ENCODE assay signal across 18 mouse cellular contexts in genomic region chr1:137270659-137271612, GRCm38 (mm10).
"Had no signal": no experiment of that assay in that cellular context is flagged by ENCODE, and none has a peak within 500 bp of the region (broad histone marks: within the 10 kb centered on the region; RNA-seq: fewer than 3 reads in every experiment).

No protein-coding gene starts in this region.

- H3K9me3 ChIP-seq: liver, embryonic 13.5 days; midbrain, embryonic 15.5 days; neural tube, embryonic 13.5 days had no signal

- H3K27ac ChIP-seq: left cerebral cortex, adult 2 months; liver, embryonic 13.5 days; macrophage; midbrain, embryonic 15.5 days; neural tube, embryonic 13.5 days; stomach, postnatal 0 days had no signal

- DNase-seq: kidney, adult 2 months; kidney, postnatal 10 days; kidney, postnatal 36 days; layer of hippocampus, postnatal 36 days; liver, embryonic 13.5 days; lung, adult 2 months; right cerebral cortex, adult 18-20 months; right cerebral cortex, postnatal 14 days; right cerebral cortex, postnatal 4 days; thymus, adult 2 months; thymus, postnatal 14 days; thymus, postnatal 4 days had no signal

- H3K27me3 ChIP-seq: liver, embryonic 13.5 days; midbrain, embryonic 15.5 days; neural tube, embryonic 13.5 days had no signal

- H3K9ac ChIP-seq: liver, embryonic 13.5 days; midbrain, embryonic 15.5 days; neural tube, embryonic 13.5 days had no signal

- H3K4me3 ChIP-seq: left cerebral cortex, adult 2 months; liver, embryonic 13.5 days; midbrain, embryonic 15.5 days; myocyte; neural tube, embryonic 13.5 days had no signal

- H3K36me3 ChIP-seq: liver, embryonic 13.5 days; midbrain, embryonic 15.5 days; neural tube, embryonic 13.5 days had no signal

- H3K4me2 ChIP-seq: liver, embryonic 13.5 days; midbrain, embryonic 15.5 days; neural tube, embryonic 13.5 days had no signal

- ATAC-seq: midbrain, embryonic 15.5 days had no signal

- H3K4me1 ChIP-seq: liver, embryonic 13.5 days; midbrain, embryonic 15.5 days; neural tube, embryonic 13.5 days had no signal
